Mouse (Mus musculus): ENCODE measurements at regions not wholly inside any gene's neighbourhood (a gene's known extent, or its start where the extent isn't known, plus 50 kb on each side); places are given as distances from the start of the nearest gene placed in this dataset.

DNA sequence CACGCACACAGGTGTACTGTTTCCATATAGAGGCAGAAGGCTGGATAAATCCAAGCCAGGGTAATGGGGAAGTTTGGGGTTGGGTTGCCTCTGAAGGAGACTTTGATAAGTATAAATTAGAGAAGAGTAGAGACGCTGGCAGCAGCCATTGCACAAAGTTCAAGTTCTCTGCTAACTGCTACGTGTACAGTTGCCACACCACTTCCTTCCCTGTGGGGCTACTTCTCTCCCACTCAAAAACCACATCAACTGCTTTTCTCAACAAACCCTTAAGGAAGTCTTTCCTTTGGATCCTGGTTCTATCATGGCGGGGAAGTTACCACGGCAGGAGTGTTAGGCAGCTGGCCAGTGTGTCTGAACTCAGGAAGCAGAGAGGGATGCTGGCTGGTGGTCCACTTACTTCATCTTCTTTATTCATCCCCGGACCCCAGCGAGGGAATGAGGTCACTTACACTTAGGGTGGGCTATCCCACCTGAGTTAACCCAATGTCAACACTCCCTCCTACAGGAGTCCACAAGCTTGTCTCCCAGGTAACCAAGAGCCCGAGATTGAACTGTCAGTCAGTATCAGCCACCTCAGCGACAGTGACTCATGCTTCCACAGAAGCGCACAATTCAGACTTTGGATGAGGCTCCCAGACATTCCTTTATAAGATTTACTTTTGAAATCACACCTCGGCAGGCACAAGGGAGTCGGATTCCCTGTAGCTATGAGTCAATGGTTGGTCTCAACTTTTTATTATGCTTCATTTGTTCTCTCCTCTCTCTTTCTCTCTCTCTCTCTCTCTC, 84.3 kb downstream of the Rassf10 start:
- no peak for TF ChIP-seq POLR2A (IDR thresholded peaks at IDR 0.05; ENCODE audit: borderline replicate concordance, extremely low read depth, insufficient read depth, insufficient read length, poor library complexity, severe bottlenecking)
- TF ChIP-seq CTCF (IDR thresholded peaks at IDR 0.05; ENCODE audit: borderline replicate concordance, extremely low read depth, insufficient read depth, insufficient read length), result no peak

All from brain, embryonic 14.5 days (tissue).